27 mouse cellular contexts compared by ENCODE assay signal in the genomic region with DNA sequence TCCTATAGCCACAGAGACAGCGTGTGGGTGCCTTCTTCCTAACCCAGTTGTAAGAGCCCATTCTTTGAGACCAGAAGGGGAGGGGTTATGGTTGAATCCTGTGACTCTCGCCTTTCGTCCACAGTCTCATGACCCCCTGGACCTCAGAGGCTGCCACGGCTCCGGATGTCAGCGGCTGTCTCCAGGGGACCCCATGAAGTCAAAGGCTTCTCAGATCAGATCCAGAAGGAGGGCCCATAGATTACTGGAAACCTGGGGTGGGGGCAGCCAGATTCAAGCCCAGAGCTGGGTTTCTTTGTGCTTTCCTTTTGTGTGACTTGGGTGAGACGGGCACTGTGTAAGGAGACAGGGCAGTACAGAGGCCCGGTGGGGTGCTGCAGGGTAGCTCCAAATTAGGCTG. TPM values are rescaled to one million over a fixed set of nuclear protein-coding genes. Genes with fewer than 3 reads are reported as not detected.
A peak's percentile ranks its signal among the peaks of the same experiment; 100 is the strongest.
DNase-seq lines count a peak whose midpoint lies in the region; ATAC-seq and TF ChIP-seq lines count a peak whose summit lies in the region.
"Had no signal": no experiment of that assay in that cellular context is flagged by ENCODE, and none has a peak within 500 bp of the region (broad histone marks: within the 10 kb centered on the region; RNA-seq: fewer than 3 reads in every experiment).

No protein-coding gene starts in this region.

- H3K36me3 ChIP-seq in hindbrain, embryonic 10.5 days: no peaks in the 10 kb centered on the region
- no peaks in the 10 kb centered on the region for H3K36me3 ChIP-seq in hindbrain, embryonic 16.5 days (ENCODE audit: control insufficient read depth, insufficient read depth, low read length)
- H3K36me3 ChIP-seq in lung, postnatal 0 days (ENCODE audit: insufficient read depth, low read length): no peaks in the 10 kb centered on the region
- H3K36me3 ChIP-seq in embryonic facial prominence, embryonic 10.5 days (replicated peaks): no peaks in the 10 kb centered on the region
- H3K36me3 ChIP-seq: forebrain, embryonic 12.5 days; heart, embryonic 10.5 days; limb, embryonic 12.5 days; liver, embryonic 15.5 days; midbrain, embryonic 12.5 days had no signal

- no peak for TF ChIP-seq EP300 in lung, postnatal 0 days (IDR thresholded peaks at IDR 0.05)

- no peak for DNase-seq in hindbrain, embryonic 10.5 days (ENCODE audit: low spot score)
- DNase-seq in lung, postnatal 0 days (ENCODE audit: low spot score): peak; percentile 29
- DNase-seq in lung, postnatal 36 days: no peak
- no peak for DNase-seq in embryonic facial prominence, embryonic 10.5 days (ENCODE audit: low spot score)
- DNase-seq in kidney, postnatal 14 days: peak; percentile 15
- no peak for DNase-seq in embryo, embryonic 10.5 days (ENCODE audit: low spot score)
- DNase-seq: adrenal gland, postnatal 25 days; cerebellum, adult 11-12 months; cerebellum, adult 9-11 months; gastrocnemius, postnatal 10 days; heart, postnatal 4 days; right cerebral cortex, adult 18-20 months; spleen, adult 18-20 months; thymus, postnatal 14 days had no signal

- no peak overlapping the region for H3K4me3 ChIP-seq in hindbrain, embryonic 10.5 days
- no peak overlapping the region for H3K4me3 ChIP-seq in hindbrain, embryonic 16.5 days (ENCODE audit: low read length)
- no peak overlapping the region for H3K4me3 ChIP-seq in lung, postnatal 0 days (ENCODE audit: low read depth, low read length)
- no peak overlapping the region for H3K4me3 ChIP-seq in embryonic facial prominence, embryonic 10.5 days
- H3K4me3 ChIP-seq: erythroblast, embryonic 14.5 days; forebrain, embryonic 12.5 days; heart, embryonic 10.5 days; layer of hippocampus, adult 2 months; left cerebral cortex, adult 2 months; limb, embryonic 12.5 days; liver, embryonic 15.5 days; midbrain, embryonic 12.5 days had no signal

- no peaks in the 10 kb centered on the region for H3K9me3 ChIP-seq in hindbrain, embryonic 10.5 days
- H3K9me3 ChIP-seq in hindbrain, embryonic 16.5 days (ENCODE audit: control insufficient read depth, low read length): no peaks in the 10 kb centered on the region
- H3K9me3 ChIP-seq in lung, postnatal 0 days (ENCODE audit: low read length): no peaks in the 10 kb centered on the region
- H3K9me3 ChIP-seq in embryonic facial prominence, embryonic 10.5 days: no peaks in the 10 kb centered on the region
- H3K9me3 ChIP-seq: forebrain, embryonic 12.5 days; heart, embryonic 10.5 days; limb, embryonic 12.5 days; liver, embryonic 15.5 days; midbrain, embryonic 12.5 days had no signal

- H3K9ac ChIP-seq in hindbrain, embryonic 16.5 days (ENCODE audit: low read depth, low read length): no peak overlapping the region
- no peak overlapping the region for H3K9ac ChIP-seq in lung, postnatal 0 days (replicated peaks; ENCODE audit: low read depth)
- H3K9ac ChIP-seq: forebrain, embryonic 12.5 days; hindbrain, embryonic 14.5 days; limb, embryonic 12.5 days; liver, embryonic 15.5 days; midbrain, embryonic 12.5 days had no signal

- H3K4me2 ChIP-seq in hindbrain, embryonic 16.5 days (ENCODE audit: low read length): no peak overlapping the region
- H3K4me2 ChIP-seq in lung, postnatal 0 days (replicated peaks; ENCODE audit: low read depth, low read length): no peak overlapping the region
- H3K4me2 ChIP-seq: forebrain, embryonic 12.5 days; hindbrain, embryonic 14.5 days; limb, embryonic 12.5 days; liver, embryonic 15.5 days; midbrain, embryonic 12.5 days had no signal

- H3K27me3 ChIP-seq in hindbrain, embryonic 10.5 days (ENCODE audit: insufficient read depth, poor library complexity, severe bottlenecking): no peaks in the 10 kb centered on the region
- no peaks in the 10 kb centered on the region for H3K27me3 ChIP-seq in hindbrain, embryonic 16.5 days (replicated peaks; ENCODE audit: control insufficient read depth, insufficient read depth, low read length)
- H3K27me3 ChIP-seq in lung, postnatal 0 days (replicated peaks; ENCODE audit: insufficient read depth, low read length): no peaks in the 10 kb centered on the region
- no peaks in the 10 kb centered on the region for H3K27me3 ChIP-seq in embryonic facial prominence, embryonic 10.5 days (replicated peaks; ENCODE audit: low read depth, poor library complexity, severe bottlenecking)
- H3K27me3 ChIP-seq: forebrain, embryonic 12.5 days; midbrain, embryonic 12.5 days had no signal

- H3K4me1 ChIP-seq in hindbrain, embryonic 10.5 days (replicated peaks): peaks cover 25% of the 10 kb centered on the region
- H3K4me1 ChIP-seq in hindbrain, embryonic 16.5 days (ENCODE audit: control insufficient read depth, insufficient read depth, low read depth, low read length): peaks cover 1% of the 10 kb centered on the region; the same call in 1 of the 2 replicates
- 0 out of 2 replicates have a peak, but pooled peaks cover 4% of the 10 kb centered on the region for H3K4me1 ChIP-seq in lung, postnatal 0 days (ENCODE audit: insufficient read depth, low read depth, low read length)
- peaks cover 27% of the 10 kb centered on the region for H3K4me1 ChIP-seq in embryonic facial prominence, embryonic 10.5 days
- H3K4me1 ChIP-seq: midbrain, embryonic 12.5 days had no signal

- TF ChIP-seq CTCF in lung, postnatal 0 days (IDR thresholded peaks at IDR 0.05): no peak

- 48% methylated on average over 8 of the region's 8 CpGs for WGBS in hindbrain, embryonic 10.5 days
- 51% methylated on average over 8 of the region's 8 CpGs for WGBS in hindbrain, embryonic 16.5 days
- WGBS in lung, postnatal 0 days: 57% methylated on average over 8 of the region's 8 CpGs
- WGBS in embryonic facial prominence, embryonic 10.5 days: 48% methylated on average over 8 of the region's 8 CpGs

- peak overlapping the region; percentile 14; the same call in 1 of the 2 replicates for H3K27ac ChIP-seq in hindbrain, embryonic 10.5 days
- H3K27ac ChIP-seq in hindbrain, embryonic 16.5 days (ENCODE audit: low read depth, low read length): no peak overlapping the region
- H3K27ac ChIP-seq in lung, postnatal 0 days (ENCODE audit: low read length): no peak overlapping the region
- 0 out of 2 replicates have a peak overlapping the region, but pooled peaks have one; percentile 24 for H3K27ac ChIP-seq in embryonic facial prominence, embryonic 10.5 days (replicated peaks)
- H3K27ac ChIP-seq: forebrain, embryonic 12.5 days; heart, embryonic 10.5 days; hindbrain, embryonic 14.5 days; kidney, postnatal 0 days; limb, embryonic 12.5 days; liver, embryonic 15.5 days; midbrain, embryonic 12.5 days had no signal

- no peak for ATAC-seq in hindbrain, embryonic 16.5 days
- peak; percentile 48; the same call in 1 of the 2 replicates for ATAC-seq in lung, postnatal 0 days
- ATAC-seq: CD4-positive, CD25-positive, alpha-beta regulatory T cell, adult 4 months; inflammation-experienced regulatory T-cells, adult 6 months had no signal

RNA-seq across cellular contexts. Expression of gene Olfm1, which starts 27.2 kb away (rescaled TPM):
- 46.9 and 113 TPM in 2 replicates for polyA plus RNA-seq in hindbrain, embryonic 10.5 days (2016; fragmentation: Nextera tagmentation; extraction: Ambion mirVana)
- 320 and 328 TPM in 2 replicates for polyA plus RNA-seq in hindbrain, embryonic 16.5 days (2015; fragmentation: Nextera tagmentation; extraction: Ambion mirVana)
- polyA plus RNA-seq in lung, postnatal 0 days (2015; fragmentation: Nextera tagmentation; extraction: Ambion mirVana): 9.8 and 10.7 TPM in 2 replicates
- 16.8 and 20.4 TPM in 2 replicates for polyA plus RNA-seq in embryonic facial prominence, embryonic 10.5 days (2016; fragmentation: Nextera tagmentation; extraction: Ambion mirVana)
- polyA plus RNA-seq: CD4-positive, CD25-positive, alpha-beta regulatory T cell, adult 4 months had no signal

Comparison
In these comparisons a context has a peak if more than half of its experiments do, and no peak if none do; other contexts are left out.
1. DNase-seq: peak in lung, postnatal 0 days (single experiment) and kidney, postnatal 14 days (single experiment); none in hindbrain, embryonic 10.5 days (single experiment), lung, postnatal 36 days (single experiment), embryonic facial prominence, embryonic 10.5 days (single experiment) and embryo, embryonic 10.5 days (single experiment).
2. H3K27ac ChIP-seq: peak in hindbrain, embryonic 10.5 days (single experiment) and embryonic facial prominence, embryonic 10.5 days (single experiment); none in hindbrain, embryonic 16.5 days (single experiment) and lung, postnatal 0 days (single experiment).